Mouse (Mus musculus) cerebellum, adult 2 months (tissue): ENCODE results near the gene Gng3. TPM values are rescaled to one million over a fixed set of nuclear protein-coding genes. Genes with fewer than 3 reads are reported as not detected.
A peak's percentile ranks its signal among the peaks of the same experiment; 100 is the strongest.

ENCODE experiments used
- DNase-seq, 2 experiments: peaks; one replicate each; pipeline ENCODE4 v3.0.0; 2021
- H3K27ac ChIP-seq: fragments of 200-500 bp; 2 replicates; pipeline ENCODE4 v1.5.1; 2012; ENCODE audit warnings: low read length, control low read depth, inconsistent platforms; ENCODE audit not compliant: insufficient read depth
- H3K27me3 ChIP-seq: fragments of 200-500 bp; 2 replicates; pipeline ENCODE4 v1.6.1; 2012; ENCODE audit warnings: inconsistent platforms, mild to moderate bottlenecking, low read length, moderate library complexity; ENCODE audit not compliant: control insufficient read depth, insufficient read depth
- H3K4me1 ChIP-seq: fragments of 200-500 bp; 2 replicates; pipeline ENCODE4 v1.6.1; 2011; ENCODE audit warnings: low read length; ENCODE audit not compliant: control insufficient read depth, insufficient read depth
- H3K4me3 ChIP-seq: fragments of 200-500 bp; replicated peaks from 2 replicates; pipeline ENCODE3; 2011; ENCODE audit warnings: mild to moderate bottlenecking, low read depth, low read length, control low read depth; ENCODE audit not compliant: insufficient read depth
- CTCF ChIP-seq: fragments of 200-500 bp; IDR thresholded peaks from 2 replicates; pipeline ENCODE4 v1.5.1; 2011; ENCODE audit warnings: low read depth, mild to moderate bottlenecking, control low read depth, low read length, moderate library complexity, borderline replicate concordance; ENCODE audit not compliant: insufficient read depth
- POLR2A ChIP-seq: fragments of 200-500 bp; IDR thresholded peaks from 2 replicates; pipeline ENCODE4 v1.6.1; 2011; ENCODE audit warnings: low read length, control low read depth, borderline replicate concordance; ENCODE audit not compliant: insufficient read depth
- WGBS: fragments of 180-500 bp; shearing (Covaris S2); methylation state at CpG from one replicate; pipeline ENCODE4 v1.1.7; 2018; 5-methylcytosine and 5-hydroxymethylcytosine counted together
- polyA plus RNA-seq: library from polyadenylated mRNA; depleted of rRNA; stranded (reverse); fragments of >200 nt; gene quantifications from 2 replicates; pipeline ENCODE4 v1.2.3, GENCODE M21; 2012; rRNA removed

Gene Gng3
- polyA plus RNA-seq: 218 and 236 TPM in 2 replicates

DNA sequence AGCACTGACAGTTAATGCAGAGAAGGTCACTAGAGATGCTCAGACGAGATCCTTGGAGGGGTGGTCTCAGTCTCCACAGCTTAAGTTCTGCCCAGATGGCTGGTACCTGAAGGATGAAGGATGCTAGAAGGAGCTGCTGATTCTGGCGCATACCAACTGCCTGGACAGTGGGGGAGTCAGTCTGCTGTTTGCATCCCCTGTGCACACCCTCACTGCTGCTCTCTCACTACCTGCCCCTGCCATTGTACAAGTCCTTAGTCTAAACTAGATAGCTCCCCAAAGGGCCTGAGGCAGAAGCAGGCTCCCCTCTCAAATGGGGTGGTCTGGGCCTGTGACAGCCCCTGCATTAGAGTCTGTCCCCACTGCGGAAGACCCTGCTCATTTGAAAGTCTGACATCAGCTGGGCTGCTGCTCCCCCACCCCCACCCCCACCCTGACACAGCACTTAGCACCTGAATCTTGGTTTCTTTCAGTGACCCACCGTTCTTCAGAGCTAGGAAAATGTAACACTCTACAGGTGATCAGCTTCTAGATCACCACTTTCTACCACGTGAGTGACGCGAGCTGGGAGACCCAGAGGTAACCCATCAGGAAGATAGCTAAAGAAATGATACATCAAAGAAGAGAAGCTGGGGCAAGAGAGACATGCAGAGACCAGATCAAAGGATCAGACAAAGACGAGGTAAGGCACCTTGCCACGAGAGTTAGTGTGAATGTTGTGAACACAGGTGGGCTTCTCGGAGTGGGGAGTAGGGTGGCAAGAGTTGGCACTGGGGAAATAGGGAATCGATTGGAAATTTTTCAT is at the start of gene Gng3:
Gng3 (minus strand) TSS at position 92 of the 805 bp plus-strand sequence.
- TF ChIP-seq POLR2A (peak; percentile 79; the same call in 1 of the 2 replicates), CTCF (no peak)
- Histone ChIP-seq H3K27ac (peak within 1 kb of the TSS; percentile 92), H3K27me3 (no peaks in the 10 kb centered on the region), H3K4me3 (peak within 1 kb of the TSS; percentile 78), H3K4me1 (no peaks in the 10 kb centered on the region)
- peak; percentile 91 to 94 for DNase-seq
- WGBS: 11% methylated on average over 11 of the region's 11 CpGs

GRCm38 (mm10) chr19:8887585-8888463 is 48.8 kb upstream of the Gng3 start:
- no peak for TF ChIP-seq CTCF
- no peak for TF ChIP-seq POLR2A
- no peak for DNase-seq
- 18% methylated on average over 19 of the region's 19 CpGs for WGBS

DNA sequence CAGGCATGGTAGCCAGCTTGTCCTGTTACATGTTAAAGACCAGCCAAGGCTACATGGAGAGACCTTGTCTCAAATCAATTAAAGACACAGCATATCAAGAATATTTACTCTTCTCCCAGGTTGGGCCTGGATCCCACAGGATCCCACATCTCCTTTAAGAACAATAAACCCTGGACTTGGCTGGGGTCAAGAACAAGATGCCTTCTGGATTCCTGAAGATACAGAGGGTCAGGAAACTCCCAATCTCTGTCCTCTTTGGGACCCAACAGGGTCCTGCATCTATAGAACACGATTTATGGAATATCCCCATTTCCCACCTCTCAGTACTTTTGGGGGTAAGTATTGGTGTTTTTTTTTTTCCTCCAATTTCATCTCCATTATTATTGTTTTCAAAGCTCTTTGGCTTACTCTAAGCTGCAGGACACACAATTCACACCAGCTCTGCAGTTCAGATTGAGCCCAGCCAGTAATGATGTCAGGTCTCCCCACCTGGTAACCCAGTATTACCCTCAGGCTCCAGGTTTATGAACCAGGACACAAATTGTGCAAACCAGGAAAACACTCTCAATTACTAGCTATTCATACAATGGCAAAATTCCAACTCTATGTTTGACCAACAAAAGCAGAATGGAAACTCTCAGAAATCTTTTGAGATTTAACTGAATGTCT is 48.1 kb upstream of the Gng3 start:
- 55% methylated on average over 1 of the region's 1 CpGs for WGBS
- H3K4me1 ChIP-seq: 0 out of 2 replicates have a peak, but pooled peaks cover 3% of the 10 kb centered on the region
- no peak overlapping the region for H3K4me3 ChIP-seq
- DNase-seq: no peak
- no peak overlapping the region for H3K27ac ChIP-seq
- no peaks in the 10 kb centered on the region for H3K27me3 ChIP-seq
- TF ChIP-seq CTCF: no peak
- TF ChIP-seq POLR2A: no peak

More at GRCm38 (mm10) chr19:8887585-8888463, 48.8 kb upstream of the Gng3 start:
- Histone ChIP-seq H3K4me1 (0 out of 2 replicates have a peak, but pooled peaks cover 3% of the 10 kb centered on the region), H3K27me3 (no peaks in the 10 kb centered on the region), H3K27ac (no peak overlapping the region), H3K4me3 (peak overlapping the region; percentile 74)

- TF ChIP-seq CTCF: no peak
- no peak for TF ChIP-seq POLR2A
- Histone ChIP-seq H3K4me3 (no peak within 1 kb of the TSS), H3K4me1 (0 out of 2 replicates have a peak, but pooled peaks cover 3% of the 10 kb centered on the region), H3K27me3 (no peaks in the 10 kb centered on the region), H3K27ac (no peak within 1 kb of the TSS)
- DNase-seq: no peak
- WGBS: 71% methylated on average over 3 of the region's 3 CpGs
These were observed 44.6 kb upstream of the Gng3 start, which contains the start of the genes Lbhd1 and Gm49403 for GRCm38 (mm10) chr19:8883616-8884015. Lbhd1 (plus strand) TSS chr19:8883732. Gm49403 (plus strand) TSS chr19:8883930.

- TF ChIP-seq CTCF (no peak), POLR2A (no peak)
- WGBS: 4% methylated on average over 3 of the region's 3 CpGs
- H3K4me3 ChIP-seq: peak overlapping the region; percentile 98
- no peak for DNase-seq
- H3K4me1 ChIP-seq: no peaks in the 10 kb centered on the region
- no peaks in the 10 kb centered on the region for H3K27me3 ChIP-seq
- H3K27ac ChIP-seq: no peak overlapping the region
These were observed 42.0 kb upstream of the Gng3 start for GRCm38 (mm10) chr19:8881034-8881392.

- WGBS: under 1% methylated on average over 42 of the region's 42 CpGs
- Histone ChIP-seq H3K27me3 (no peaks in the 10 kb centered on the region), H3K27ac (peak within 1 kb of the TSS; percentile 62), H3K4me1 (no peaks in the 10 kb centered on the region), H3K4me3 (peak within 1 kb of the TSS; percentile 98)
- DNase-seq: peak; percentile 89 to 91
- TF ChIP-seq POLR2A (peak; percentile 74), CTCF (no peak)
These were observed 41.5 kb upstream of the Gng3 start, which contains the start of gene Uqcc3 for GRCm38 (mm10) chr19:8880311-8881033. Uqcc3 (minus strand) TSS chr19:8880923.
